Mouse (Mus musculus) MEL (cell line): Measurements from ENCODE around the gene Gm45233. TPM values are rescaled to one million over a fixed set of nuclear protein-coding genes. Genes with fewer than 3 reads are reported as not detected.

ENCODE experiments used
- DNase-seq: peaks from one replicate; pipeline ENCODE4 v3.0.0; 2011; ENCODE audit warnings: low read depth, low spot score
- H3K27ac ChIP-seq: 2 replicates; pipeline ENCODE4 v1.5.1; 2012; ENCODE audit warnings: low read depth, mild to moderate bottlenecking, control low read depth, low read length, moderate library complexity; ENCODE audit not compliant: control insufficient read depth
- H3K27me3 ChIP-seq, 2 experiments: fragments of 150-350 bp in 1 of 2; sonication (generic) in 1 of 2; 2 replicates each; pipeline ENCODE4 v1.6.1; 2012; ENCODE audit warnings: low read length in 2 of 2, mild to moderate bottlenecking in 2 of 2, improper control_type of control experiment in 1 of 2, moderate library complexity in 1 of 2; ENCODE audit not compliant: insufficient read depth in 2 of 2, control insufficient read depth in 1 of 2
- H3K36me3 ChIP-seq, 2 experiments: 2 replicates each; pipeline ENCODE4 v1.6.1; 2012 to 2014; ENCODE audit warnings: low read length in 2 of 2, improper control_type of control experiment in 1 of 2, inconsistent platforms in 1 of 2, mild to moderate bottlenecking in 1 of 2; ENCODE audit not compliant: insufficient read depth in 2 of 2, control insufficient read depth in 1 of 2
- H3K4me1 ChIP-seq, 2 experiments: fragments of 150-350 bp in 1 of 2; sonication (generic) in 1 of 2; 2 replicates each; pipeline ENCODE4 v1.6.1; 2012; ENCODE audit warnings: low read length in 2 of 2, improper control_type of control experiment in 1 of 2, mild to moderate bottlenecking in 1 of 2; ENCODE audit not compliant: insufficient read depth in 2 of 2, control insufficient read depth in 1 of 2
- H3K4me3 ChIP-seq, 2 experiments: fragments of 150-350 bp in 1 of 2; sonication (generic) in 1 of 2; 2 replicates each; pipeline ENCODE4 v1.5.1; 2012; ENCODE audit warnings: low read depth in 2 of 2, low read length in 2 of 2, mild to moderate bottlenecking in 2 of 2, moderate library complexity in 2 of 2, control low read depth in 1 of 2, improper control_type of control experiment in 1 of 2; ENCODE audit not compliant: control insufficient read depth in 1 of 2, insufficient read depth in 1 of 2
- H3K79me2 ChIP-seq: 2 replicates; pipeline ENCODE4 v1.6.1; 2012; ENCODE audit warnings: mild to moderate bottlenecking, low read length, moderate library complexity; ENCODE audit not compliant: control insufficient read depth, poor library complexity, insufficient read depth
- H3K9ac ChIP-seq: 2 replicates; pipeline ENCODE4 v1.6.1; 2012; ENCODE audit warnings: low read depth, mild to moderate bottlenecking, control low read depth, low read length, moderate library complexity; ENCODE audit not compliant: control insufficient read depth, poor library complexity, severe bottlenecking
- H3K9me3 ChIP-seq: fragments of 150-350 bp; sonication (generic); replicated peaks from 2 replicates; pipeline ENCODE4 v1.6.1; 2012; ENCODE audit warnings: mild to moderate bottlenecking, low read length, improper control_type of control experiment, moderate library complexity; ENCODE audit not compliant: insufficient read depth
- BHLHE40 ChIP-seq: IDR thresholded peaks from 2 replicates; pipeline ENCODE4 v1.6.1; 2012; ENCODE audit warnings: low read depth, mild to moderate bottlenecking, inconsistent platforms, low read length, improper control_type of control experiment, borderline replicate concordance
- CHD1 ChIP-seq: IDR thresholded peaks from 2 replicates; pipeline ENCODE4 v1.6.1; 2012; ENCODE audit warnings: low read depth, mild to moderate bottlenecking, inconsistent platforms, low read length, improper control_type of control experiment
- CHD2 ChIP-seq: IDR thresholded peaks from 2 replicates; pipeline ENCODE4 v1.6.1; 2011; ENCODE audit warnings: low read length, improper control_type of control experiment
- E2F4 ChIP-seq: IDR thresholded peaks from 2 replicates; pipeline ENCODE4 v1.6.1; 2011; ENCODE audit warnings: low read depth, low read length, improper control_type of control experiment, borderline replicate concordance
- ELF1 ChIP-seq: IDR thresholded peaks from 2 replicates; pipeline ENCODE4 v1.6.1; 2014; ENCODE audit warnings: low read depth, mild to moderate bottlenecking, inconsistent platforms, low read length, improper control_type of control experiment, moderate library complexity
- ETS1 ChIP-seq: IDR thresholded peaks from 2 replicates; pipeline ENCODE4 v1.6.1; 2012; ENCODE audit warnings: low read depth, mild to moderate bottlenecking, inconsistent platforms, low read length, improper control_type of control experiment, moderate library complexity
- GATA1 ChIP-seq: IDR thresholded peaks from 2 replicates; pipeline ENCODE4 v1.6.1; 2011; ENCODE audit warnings: low read depth, low read length, improper control_type of control experiment
- HCFC1 ChIP-seq: IDR thresholded peaks from 2 replicates; pipeline ENCODE4 v1.6.1; 2012; ENCODE audit warnings: low read depth, mild to moderate bottlenecking, inconsistent platforms, low read length, improper control_type of control experiment, moderate library complexity
- JUND ChIP-seq: IDR thresholded peaks from 2 replicates; pipeline ENCODE4 v1.6.1; 2011; ENCODE audit warnings: low read depth, mild to moderate bottlenecking, improper control_type of control experiment, low read length
- KAT2A ChIP-seq: conservative IDR thresholded peaks from 2 replicates; pipeline ENCODE4 v1.6.1; 2012; ENCODE audit warnings: low read depth, low read length, improper control_type of control experiment, inconsistent platforms
- MAFK ChIP-seq: IDR thresholded peaks from 2 replicates; pipeline ENCODE4 v1.6.1; 2011; ENCODE audit warnings: low read depth, mild to moderate bottlenecking, low read length, improper control_type of control experiment, borderline replicate concordance
- MAX ChIP-seq: IDR thresholded peaks from 2 replicates; pipeline ENCODE4 v1.6.1; 2011; ENCODE audit warnings: low read length, improper control_type of control experiment
- MAZ ChIP-seq: IDR thresholded peaks from 2 replicates; pipeline ENCODE4 v1.6.1; 2012; ENCODE audit warnings: low read depth, mild to moderate bottlenecking, inconsistent platforms, low read length, improper control_type of control experiment
- MEF2A ChIP-seq: IDR thresholded peaks from 2 replicates; pipeline ENCODE4 v1.6.1; 2014; ENCODE audit warnings: low read depth, mild to moderate bottlenecking, inconsistent platforms, low read length, improper control_type of control experiment; ENCODE audit not compliant: poor library complexity, insufficient replicate concordance, severe bottlenecking; ENCODE audit errors: extremely low read depth
- MXI1 ChIP-seq: IDR thresholded peaks from 2 replicates; pipeline ENCODE4 v1.6.1; 2011; ENCODE audit warnings: mild to moderate bottlenecking, low read depth, low read length, improper control_type of control experiment
- MYB ChIP-seq: IDR thresholded peaks from 2 replicates; pipeline ENCODE4 v1.6.1; 2011; ENCODE audit warnings: mild to moderate bottlenecking, low read depth, low read length, improper control_type of control experiment
- MYC ChIP-seq: IDR thresholded peaks from 2 replicates; pipeline ENCODE4 v1.6.1; 2011; ENCODE audit warnings: low read depth, mild to moderate bottlenecking, low read length, improper control_type of control experiment, moderate library complexity
- POLR2A ChIP-seq, 2 experiments: IDR thresholded peaks; 2 replicates each; pipeline ENCODE4 v1.6.1; 2011 to 2012; ENCODE audit warnings: low read length in 2 of 2, mild to moderate bottlenecking in 2 of 2, control low read depth in 1 of 2, improper control_type of control experiment in 1 of 2, low read depth in 1 of 2, moderate library complexity in 1 of 2; ENCODE audit not compliant: control insufficient read depth in 1 of 2, insufficient read depth in 1 of 2, poor library complexity in 1 of 2
- POLR2AphosphoS2 ChIP-seq: IDR thresholded peaks from 2 replicates; pipeline ENCODE4 v1.6.1; 2011; ENCODE audit warnings: low read length, improper control_type of control experiment
- POLR2AphosphoS5 ChIP-seq: IDR thresholded peaks from 2 replicates; pipeline ENCODE4 v1.6.1; 2012; ENCODE audit warnings: low read depth, borderline replicate concordance, mild to moderate bottlenecking, inconsistent platforms, low read length, moderate library complexity, mixed read lengths
- RAD21 ChIP-seq: IDR thresholded peaks from 2 replicates; pipeline ENCODE4 v1.6.1; 2011; ENCODE audit warnings: mild to moderate bottlenecking, low read depth, low read length, improper control_type of control experiment
- RCOR1 ChIP-seq: IDR thresholded peaks from 2 replicates; pipeline ENCODE4 v1.6.1; 2012; ENCODE audit warnings: low read depth, mild to moderate bottlenecking, inconsistent platforms, low read length, improper control_type of control experiment
- SIN3A ChIP-seq: IDR thresholded peaks from 2 replicates; pipeline ENCODE4 v1.6.1; 2012; ENCODE audit warnings: low read length, improper control_type of control experiment, inconsistent platforms
- TAL1 ChIP-seq: IDR thresholded peaks from 2 replicates; pipeline ENCODE4 v1.6.1; 2012; ENCODE audit warnings: mild to moderate bottlenecking, inconsistent platforms, low read length, moderate library complexity, mixed read lengths
- TCF12 ChIP-seq: IDR thresholded peaks from 2 replicates; pipeline ENCODE4 v1.6.1; 2014; ENCODE audit warnings: low read depth, mild to moderate bottlenecking, inconsistent platforms, low read length, improper control_type of control experiment, moderate library complexity
- UBTF ChIP-seq: IDR thresholded peaks from 2 replicates; pipeline ENCODE4 v1.6.1; 2012; ENCODE audit warnings: low read depth, mild to moderate bottlenecking, inconsistent platforms, low read length, improper control_type of control experiment, moderate library complexity, borderline replicate concordance; ENCODE audit not compliant: insufficient read depth
- ZC3H11A ChIP-seq: IDR thresholded peaks from 2 replicates; pipeline ENCODE4 v1.6.1; 2012; ENCODE audit warnings: low read depth, mild to moderate bottlenecking, inconsistent platforms, low read length, improper control_type of control experiment
- ZMIZ1 ChIP-seq: IDR thresholded peaks from 2 replicates; pipeline ENCODE4 v1.6.1; 2012; ENCODE audit warnings: low read depth, mild to moderate bottlenecking, inconsistent platforms, low read length, improper control_type of control experiment, moderate library complexity
- ZNF384 ChIP-seq: IDR thresholded peaks from 2 replicates; pipeline ENCODE4 v1.6.1; 2012; ENCODE audit warnings: low read depth, mild to moderate bottlenecking, inconsistent platforms, low read length, improper control_type of control experiment
- polyA plus RNA-seq, 2 experiments: library from polyadenylated mRNA; stranded (reverse) in 1 of 2; unstranded in 1 of 2; fragments of >175 nt in 1 of 2; fragments of >200 nt in 1 of 2; gene quantifications; 2 replicates each; pipeline versions ENCODE4 v1.2.1 to v1.2.4; 2012; ENCODE audit warnings: low replicate concordance in 2 of 2, low read depth in 1 of 2; ENCODE audit not compliant: insufficient read length in 2 of 2, insufficient read depth in 1 of 2, missing spikeins in 1 of 2
- total RNA-seq: library from RNA; depleted of rRNA; stranded (reverse); fragments of 300-350 nt; gene quantifications from 2 replicates; pipeline ENCODE4 v1.2.3, GENCODE M21; 2012

The Gm45233 gene
- total and polyA plus RNA-seq, 3 experiments, result 0.42 TPM; not detected in 2

DNA sequence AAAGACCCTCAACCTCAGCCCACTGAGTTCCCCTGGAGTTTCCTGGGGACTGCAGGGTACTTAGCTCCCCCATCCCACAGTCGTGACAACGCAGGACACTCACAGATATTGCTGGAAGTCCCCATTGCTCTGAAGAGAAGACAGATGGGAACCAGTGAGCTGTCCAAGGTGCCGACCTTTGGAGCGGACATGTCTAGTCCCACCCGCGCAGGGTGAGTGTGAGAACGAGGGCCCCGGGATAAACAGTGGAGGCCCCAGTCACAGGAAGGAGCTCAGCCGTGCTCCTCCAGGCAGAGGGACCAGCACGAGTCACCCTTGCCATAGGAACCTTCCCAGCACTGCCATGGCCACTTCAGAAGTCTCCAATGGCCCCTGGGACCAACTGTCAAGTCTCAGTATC lies 39.3 kb downstream of the Gm45233 start:
- Histone ChIP-seq H3K9ac (no peak overlapping the region), H3K4me3 (no peak overlapping the region), H3K36me3 (no peaks in the 10 kb centered on the region), H3K79me2 (no peaks in the 10 kb centered on the region), H3K27ac (no peak overlapping the region), H3K27me3 (no peaks in the 10 kb centered on the region), H3K4me1 (no peaks in the 10 kb centered on the region), H3K9me3 (no peaks in the 10 kb centered on the region)
- peak; percentile 7 for DNase-seq
- TF ChIP-seq ZMIZ1 (no peak), MAX (no peak), HCFC1 (no peak), MEF2A (no peak), ELF1 (no peak), UBTF (no peak), MAFK (no peak), JUND (no peak), KAT2A (no peak), TCF12 (no peak), TAL1 (no peak), MXI1 (no peak), E2F4 (no peak), ZNF384 (no peak), MAZ (no peak), POLR2AphosphoS2 (no peak), RAD21 (no peak), MYB (no peak), ETS1 (no peak), CHD1 (no peak)

- H3K79me2 ChIP-seq, result no peaks in the 10 kb centered on the region
- H3K4me1 ChIP-seq, result no peaks in the 10 kb centered on the region
- no peak for TF ChIP-seq RCOR1
- TF ChIP-seq MXI1, result no peak
- TF ChIP-seq ZNF384, result no peak
- TF ChIP-seq TCF12, result no peak
- TF ChIP-seq KAT2A, result no peak
- TF ChIP-seq GATA1, result no peak
- TF ChIP-seq POLR2A (IDR thresholded peaks at IDR 0.05; ENCODE audit: control insufficient read depth in 1 of 2, insufficient read depth in 1 of 2, low read depth in 1 of 2, low read length in 2 of 2, poor library complexity in 1 of 2), result no peak
- no peak for TF ChIP-seq MYC
- no peak for TF ChIP-seq HCFC1
- no peak for TF ChIP-seq RAD21
- no peak for TF ChIP-seq SIN3A
- no peak for TF ChIP-seq MYB
- no peak for TF ChIP-seq CHD2
- TF ChIP-seq MAZ, result no peak
- no peak for TF ChIP-seq ZC3H11A
- TF ChIP-seq POLR2AphosphoS5, result no peak
- no peak for TF ChIP-seq POLR2AphosphoS2
- no peak for TF ChIP-seq BHLHE40
- H3K4me3 ChIP-seq, result no peak overlapping the region
- H3K36me3 ChIP-seq, result no peaks in the 10 kb centered on the region
- H3K27ac ChIP-seq, result no peak overlapping the region
- no peaks in the 10 kb centered on the region for H3K9me3 ChIP-seq
- no peak overlapping the region for H3K9ac ChIP-seq
- no peaks in the 10 kb centered on the region for H3K27me3 ChIP-seq
- DNase-seq, result no peak
Observed at GRCm38 (mm10) chr7:43488646-43489045, 44.7 kb downstream of the Gm45233 start.
